ENCODE assay signal across 14 mouse cellular contexts in the genomic region with DNA sequence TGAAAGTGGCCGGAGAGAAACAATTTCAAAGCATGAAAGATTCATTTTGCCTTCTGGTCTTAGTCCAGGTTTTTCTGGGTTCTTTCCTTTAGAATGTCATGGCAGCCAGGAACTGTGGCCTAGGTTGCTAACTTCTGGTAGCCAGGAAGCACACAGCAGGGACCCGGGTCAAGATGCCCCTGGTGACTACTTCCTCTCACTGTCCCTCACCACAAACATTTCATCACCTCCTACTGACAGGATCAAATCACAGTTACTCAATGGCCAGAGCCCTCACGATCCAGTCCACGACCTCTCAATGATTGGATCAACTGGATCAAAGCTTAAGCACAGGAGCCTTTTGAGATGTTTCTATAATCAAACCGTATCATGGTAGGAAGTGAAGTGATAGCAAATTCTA.
"Had no signal": no experiment of that assay in that cellular context is flagged by ENCODE, and none has a peak within 500 bp of the region (broad histone marks: within the 10 kb centered on the region; RNA-seq: fewer than 3 reads in every experiment).

No protein-coding gene starts in this region.

- H3K36me3 ChIP-seq: lung, embryonic 15.5 days had no signal

- H3K4me1 ChIP-seq: limb, embryonic 13.5 days; lung, embryonic 15.5 days; midbrain, embryonic 12.5 days had no signal

- ATAC-seq: midbrain, embryonic 16.5 days had no signal

- H3K9me3 ChIP-seq: limb, embryonic 13.5 days; lung, embryonic 15.5 days; midbrain, embryonic 12.5 days had no signal

- H3K4me3 ChIP-seq: limb, embryonic 13.5 days; lung, embryonic 15.5 days; midbrain, embryonic 12.5 days had no signal

- H3K9ac ChIP-seq: limb, embryonic 13.5 days; liver, embryonic 14.5 days; lung, embryonic 15.5 days; midbrain, embryonic 12.5 days had no signal

- DNase-seq: kidney, adult 11 months; kidney, adult 9 months; kidney, postnatal 36 days; layer of hippocampus, adult 9-11 months; left cerebral cortex, postnatal 4 days; spleen, adult 18-20 months; thymus, adult 2 months; thymus, postnatal 36 days had no signal

- H3K27me3 ChIP-seq: limb, embryonic 13.5 days; lung, embryonic 15.5 days; midbrain, embryonic 12.5 days had no signal

- H3K4me2 ChIP-seq: limb, embryonic 13.5 days; lung, embryonic 15.5 days; midbrain, embryonic 12.5 days had no signal

- H3K27ac ChIP-seq: kidney, postnatal 0 days; limb, embryonic 13.5 days; liver, embryonic 14.5 days; lung, embryonic 15.5 days; midbrain, embryonic 12.5 days had no signal
